Mouse (Mus musculus) ES-E14 (cell line): Measurements from ENCODE around the gene Ffar2. TPM values are rescaled to one million over a fixed set of nuclear protein-coding genes. Genes with fewer than 3 reads are reported as not detected.
A peak's percentile ranks its signal among the peaks of the same experiment; 100 is the strongest.

Experiments
- DNase-seq: peaks from one replicate; pipeline ENCODE4 v3.0.0-alpha.2; 2013; ENCODE audit warnings: low read depth, low spot score
- H3K27ac ChIP-seq: 2 replicates; pipeline ENCODE4 v1.5.1; 2012; ENCODE audit warnings: low read depth, mild to moderate bottlenecking, low read length, moderate library complexity, mixed read lengths; ENCODE audit not compliant: poor library complexity, insufficient read depth, severe bottlenecking
- H3K36me3 ChIP-seq: 2 replicates; pipeline ENCODE4 v1.6.1; 2012; ENCODE audit warnings: mild to moderate bottlenecking, low read length, moderate library complexity, mixed read lengths; ENCODE audit not compliant: control insufficient read depth, poor library complexity, insufficient read depth, severe bottlenecking
- H3K4me1 ChIP-seq, 2 experiments: fragments of 150-350 bp in 1 of 2; sonication (generic) in 1 of 2; 2 replicates each; pipeline ENCODE4 v1.6.1; 2012; ENCODE audit warnings: low read length in 2 of 2, mild to moderate bottlenecking in 1 of 2, mixed read lengths in 1 of 2; ENCODE audit not compliant: control insufficient read depth in 2 of 2, insufficient read depth in 2 of 2, poor library complexity in 1 of 2
- H3K4me3 ChIP-seq, 2 experiments: fragments of 150-350 bp in 1 of 2; sonication (generic) in 1 of 2; 2 replicates each; pipeline ENCODE4 v1.5.1; 2012; ENCODE audit warnings: low read length in 2 of 2, low read depth in 1 of 2, mild to moderate bottlenecking in 1 of 2, mixed read lengths in 1 of 2; ENCODE audit not compliant: insufficient read depth in 1 of 2, poor library complexity in 1 of 2, severe bottlenecking in 1 of 2
- H3K9ac ChIP-seq: 2 replicates; pipeline ENCODE4 v1.6.1; 2012; ENCODE audit warnings: low read depth, mild to moderate bottlenecking, low read length, mixed read lengths; ENCODE audit not compliant: poor library complexity, insufficient read depth, severe bottlenecking
- H3K9me3 ChIP-seq: fragments of 150-350 bp; sonication (generic); 2 replicates; pipeline ENCODE4 v1.6.1; 2012; ENCODE audit warnings: low read depth, mild to moderate bottlenecking, low read length; ENCODE audit not compliant: control insufficient read depth, insufficient read depth
- CHD2 ChIP-seq: IDR thresholded peaks from 2 replicates; pipeline ENCODE4 v1.6.1; 2014; ENCODE audit warnings: mild to moderate bottlenecking, low read depth, low read length, inconsistent platforms
- HCFC1 ChIP-seq: IDR thresholded peaks from 2 replicates; pipeline ENCODE4 v1.6.1; 2012; ENCODE audit warnings: low read length, inconsistent platforms, borderline replicate concordance; ENCODE audit not compliant: insufficient read depth
- MAFK ChIP-seq: IDR thresholded peaks from 2 replicates; pipeline ENCODE4 v1.6.1; 2014; ENCODE audit warnings: mild to moderate bottlenecking, low read depth, low read length, inconsistent platforms; ENCODE audit not compliant: insufficient read depth
- ZC3H11A ChIP-seq: IDR thresholded peaks from 2 replicates; pipeline ENCODE4 v1.6.1; 2012; ENCODE audit warnings: low read depth, mild to moderate bottlenecking, inconsistent platforms, low read length, borderline replicate concordance
- ZNF384 ChIP-seq: IDR thresholded peaks from 2 replicates; pipeline ENCODE4 v1.6.1; 2012; ENCODE audit warnings: low read depth, low read length, inconsistent platforms
- in situ Hi-C, 2 experiments: fragments of 600-800 bp; cut with MboI; formaldehyde crosslinking; loops; one replicate each; pipeline ENCODE4 v1.15.1; 2025; ENCODE audit warnings: low sequenced_read_pairs in 2 of 2, inconsistent platforms in 1 of 2; ENCODE audit not compliant: unreplicated experiment in 2 of 2
- total RNA-seq: library from RNA; depleted of rRNA; stranded (reverse); fragments of 300-350 nt; gene quantifications from 2 replicates; pipeline ENCODE4 v1.2.3, GENCODE M21; 2012; rRNA removed

Ffar2 gene
- total RNA-seq: not detected in 2 replicates

DNA sequence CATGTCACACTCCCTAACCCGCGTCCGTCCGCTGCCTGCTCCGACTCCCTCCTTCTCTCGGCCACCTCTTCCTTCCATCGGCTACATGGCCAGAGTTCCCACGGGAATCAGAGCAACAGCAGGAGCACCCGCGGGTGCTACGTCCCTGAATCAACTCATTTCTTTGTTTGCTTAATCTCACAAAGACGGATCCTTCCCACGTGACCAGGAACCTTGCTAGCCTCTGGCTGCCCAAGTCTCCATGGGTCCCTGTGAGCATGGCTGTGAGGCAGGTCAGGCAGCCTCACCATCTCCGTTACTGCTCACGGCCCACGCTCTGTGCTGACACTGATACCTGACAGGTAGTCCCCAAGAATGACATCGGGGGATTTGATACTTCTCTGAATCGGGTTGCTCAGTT, at the start of gene Ffar2:
Gene Ffar2, minus strand, starts transcription at position 101 of the 400 bp plus-strand sequence.
- H3K4me1 ChIP-seq: peaks cover 0 to 15% of the 10 kb centered on the region in 2 experiments; a peak in 2 of 4 replicates
- no peaks in the 10 kb centered on the region for H3K9me3 ChIP-seq
- no peak within 1 kb of the TSS for H3K9ac ChIP-seq
- H3K4me3 ChIP-seq: no peak within 1 kb of the TSS
- H3K36me3 ChIP-seq: no peaks in the 10 kb centered on the region
- H3K27ac ChIP-seq: no peak within 1 kb of the TSS
- no peak for DNase-seq
- in situ Hi-C loops: no loop called here
- TF ChIP-seq HCFC1: no peak
- TF ChIP-seq ZNF384: no peak
- TF ChIP-seq CHD2: no peak
- no peak for TF ChIP-seq ZC3H11A
- no peak for TF ChIP-seq MAFK

DNA sequence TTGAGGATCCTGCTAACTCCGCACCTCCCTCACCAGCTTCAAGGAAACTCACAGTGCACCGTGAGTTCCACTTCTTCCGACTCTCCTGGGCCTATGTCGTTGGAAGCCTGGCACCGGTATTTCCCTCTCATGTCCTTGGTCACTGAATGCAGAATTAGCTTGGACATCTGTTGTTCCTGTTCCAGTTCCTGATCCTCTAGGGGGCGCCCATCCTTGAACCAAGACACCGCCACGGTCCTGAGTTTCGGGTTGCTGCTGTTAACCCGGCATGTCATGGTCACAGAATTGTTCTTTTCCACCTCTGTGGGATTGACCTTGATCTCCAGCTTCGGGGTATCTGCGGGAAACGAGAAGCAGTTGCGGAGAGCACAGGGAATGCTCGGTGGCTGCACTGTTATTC, 49.5 kb upstream of the Ffar2 start:
- H3K36me3 ChIP-seq: no peaks in the 10 kb centered on the region
- H3K9ac ChIP-seq: no peak overlapping the region
- in situ Hi-C loops: no loop called here
- H3K4me1 ChIP-seq: 0 out of 4 replicates have a peak, but pooled peaks cover 0 to 2% of the 10 kb centered on the region in 2 experiments
- peak overlapping the region in 1 of 2 experiments; percentile 24; a peak in 1 of 4 replicates for H3K4me3 ChIP-seq
- DNase-seq: peak; percentile 73
- no peak overlapping the region for H3K27ac ChIP-seq
- H3K9me3 ChIP-seq: no peaks in the 10 kb centered on the region
- TF ChIP-seq CHD2 (no peak), MAFK (no peak), ZNF384 (no peak), HCFC1 (no peak), ZC3H11A (no peak)

DNA sequence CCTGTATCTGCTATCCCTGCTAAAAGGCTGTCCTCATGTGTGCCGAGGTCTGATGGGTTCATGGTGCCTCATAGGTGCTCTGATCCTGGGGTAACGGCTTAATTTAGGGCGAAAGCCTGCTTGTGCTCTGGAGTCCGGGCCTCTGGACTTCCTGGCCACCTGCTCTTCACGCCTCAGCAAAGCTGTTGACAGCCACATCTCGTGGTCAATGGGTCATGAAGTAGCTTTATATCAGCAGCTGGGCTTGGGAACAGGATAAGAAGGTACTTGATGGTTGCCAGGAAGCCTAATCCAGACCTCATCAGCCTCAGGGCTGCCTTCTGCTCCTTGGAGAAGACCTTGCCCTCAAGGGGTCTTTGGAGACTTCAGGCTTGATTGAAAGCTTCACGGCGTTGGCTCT, 39.8 kb upstream of the Ffar2 start:
- in situ Hi-C loops: no loop called here
- no peaks in the 10 kb centered on the region for H3K36me3 ChIP-seq
- no peak overlapping the region for H3K4me3 ChIP-seq
- no peak overlapping the region for H3K9ac ChIP-seq
- H3K4me1 ChIP-seq: peaks cover 0 to 12% of the 10 kb centered on the region in 2 experiments; a peak in 1 of 4 replicates
- DNase-seq: no peak
- H3K27ac ChIP-seq: no peak overlapping the region
- no peak for TF ChIP-seq HCFC1
- TF ChIP-seq MAFK: no peak
- no peak for TF ChIP-seq ZC3H11A
- no peak for TF ChIP-seq ZNF384
- no peak for TF ChIP-seq CHD2
- H3K9me3 ChIP-seq: no peaks in the 10 kb centered on the region

DNA sequence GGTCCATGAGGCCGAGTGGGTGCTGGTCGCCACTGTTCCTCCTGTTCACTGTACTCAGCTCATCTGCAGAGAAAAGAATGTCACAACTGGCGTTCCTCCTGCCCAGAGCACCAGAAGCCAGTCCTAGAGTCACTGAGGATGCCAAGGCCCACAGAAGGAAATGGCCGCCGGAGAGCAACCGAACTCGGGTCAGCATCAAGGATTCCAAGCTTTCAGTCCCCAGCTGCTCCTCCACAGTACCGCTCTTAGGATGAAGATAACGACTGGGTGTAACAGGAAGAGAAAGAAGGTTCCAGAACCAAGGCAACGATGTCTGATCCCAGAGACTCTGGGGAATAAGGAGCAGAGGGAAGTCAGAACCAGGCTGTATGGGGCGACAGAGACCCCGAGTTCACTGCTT, 37.9 kb upstream of the Ffar2 start, which contains the start of gene Ffar1:
Gene Ffar1, minus strand, starts transcription at position 101 of the 400 bp plus-strand sequence.
- peak within 1 kb of the TSS; percentile 18 to 32; a peak in 2 of 4 replicates for H3K4me3 ChIP-seq
- TF ChIP-seq ZC3H11A (no peak), CHD2 (no peak), HCFC1 (no peak), MAFK (no peak), ZNF384 (no peak)
- in situ Hi-C loops: no loop called here
- no peak for DNase-seq
- H3K27ac ChIP-seq: no peak within 1 kb of the TSS
- no peaks in the 10 kb centered on the region for H3K9me3 ChIP-seq
- H3K4me1 ChIP-seq: peaks cover 0 to 12% of the 10 kb centered on the region in 2 experiments; a peak in 1 of 4 replicates
- peak within 1 kb of the TSS; percentile 58 for H3K9ac ChIP-seq
- no peaks in the 10 kb centered on the region for H3K36me3 ChIP-seq
